Mouse (Mus musculus) frontal cortex, adult (tissue): ENCODE measurements around the gene Adap1.
A peak's percentile ranks its signal among the peaks of the same experiment; 100 is the strongest.

Source experiments
- ATAC-seq: cut with Nextera tagmentation; 2 replicates; pipeline ENCODE4 v1.9.2; 2017; ENCODE audit warnings: mild to moderate bottlenecking, moderate library complexity, mixed read lengths; ENCODE audit not compliant: low TSS enrichment

Gene Adap1

DNA sequence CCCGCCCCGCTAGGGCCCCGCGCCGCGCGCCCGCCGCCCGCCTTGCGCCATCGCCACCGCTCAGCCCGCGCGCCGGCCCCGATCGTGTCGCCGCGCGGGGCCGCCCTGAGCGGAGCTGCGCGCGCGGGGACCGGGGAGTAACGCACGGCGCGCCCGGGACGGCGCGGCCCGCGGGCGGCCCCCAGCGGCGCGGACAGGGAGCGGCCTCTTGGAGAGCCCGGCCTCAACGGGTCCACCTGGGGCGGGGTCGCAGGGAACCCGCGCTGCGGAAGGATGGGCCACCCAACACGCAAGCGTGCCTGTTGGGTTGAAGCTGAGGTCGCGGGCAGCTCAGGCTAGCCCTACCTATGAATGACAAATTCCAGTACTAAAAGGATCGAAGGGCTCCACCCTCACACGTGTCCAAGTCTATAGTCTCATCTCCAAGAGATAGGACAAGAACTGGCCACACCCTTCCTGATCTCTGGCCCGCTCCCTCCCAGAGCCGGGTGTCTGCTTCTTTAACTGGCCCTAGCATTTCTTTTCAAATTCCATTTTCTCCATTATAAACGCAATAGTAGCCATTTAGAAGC, at the start of gene Adap1:
Adap1 (minus strand) TSS at position 228 of the 572 bp plus-strand sequence.
- ATAC-seq = peak; percentile 46

DNA sequence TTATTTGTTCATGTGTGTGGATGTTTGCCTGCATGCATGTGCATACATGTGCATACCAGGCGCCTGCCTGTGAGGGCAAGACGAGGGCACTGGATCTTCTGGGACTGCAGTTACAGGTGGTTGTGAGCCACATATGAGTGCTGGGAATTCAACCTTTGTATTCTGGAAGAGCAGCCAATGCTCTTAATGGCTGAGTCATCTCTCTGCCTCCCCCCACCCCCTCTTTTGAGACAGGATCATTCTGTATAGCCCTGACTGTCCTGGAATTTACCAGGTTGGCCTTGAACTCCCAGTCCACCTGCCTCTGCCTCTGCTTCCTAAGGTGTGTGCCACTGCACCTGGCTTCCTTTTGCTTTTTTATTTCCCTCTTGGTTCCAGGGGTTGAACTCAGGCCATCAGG, 49.4 kb upstream of the Adap1 start:
- ATAC-seq = no peak

GRCm38 (mm10) chr5:139373889-139374444, 48.5 kb upstream of the Adap1 start:
- no peak for ATAC-seq

GRCm38 (mm10) chr5:139373126-139373525, 47.7 kb upstream of the Adap1 start:
- ATAC-seq = no peak

- ATAC-seq = peak; percentile 77
These were observed 46.4 kb upstream of the Adap1 start for GRCm38 (mm10) chr5:139371631-139372401.

GRCm38 (mm10) chr5:139371118-139371517, 45.7 kb upstream of the Adap1 start:
- no peak for ATAC-seq

- ATAC-seq = no peak
These were observed 44.9 kb upstream of the Adap1 start for GRCm38 (mm10) chr5:139370336-139370735.

DNA sequence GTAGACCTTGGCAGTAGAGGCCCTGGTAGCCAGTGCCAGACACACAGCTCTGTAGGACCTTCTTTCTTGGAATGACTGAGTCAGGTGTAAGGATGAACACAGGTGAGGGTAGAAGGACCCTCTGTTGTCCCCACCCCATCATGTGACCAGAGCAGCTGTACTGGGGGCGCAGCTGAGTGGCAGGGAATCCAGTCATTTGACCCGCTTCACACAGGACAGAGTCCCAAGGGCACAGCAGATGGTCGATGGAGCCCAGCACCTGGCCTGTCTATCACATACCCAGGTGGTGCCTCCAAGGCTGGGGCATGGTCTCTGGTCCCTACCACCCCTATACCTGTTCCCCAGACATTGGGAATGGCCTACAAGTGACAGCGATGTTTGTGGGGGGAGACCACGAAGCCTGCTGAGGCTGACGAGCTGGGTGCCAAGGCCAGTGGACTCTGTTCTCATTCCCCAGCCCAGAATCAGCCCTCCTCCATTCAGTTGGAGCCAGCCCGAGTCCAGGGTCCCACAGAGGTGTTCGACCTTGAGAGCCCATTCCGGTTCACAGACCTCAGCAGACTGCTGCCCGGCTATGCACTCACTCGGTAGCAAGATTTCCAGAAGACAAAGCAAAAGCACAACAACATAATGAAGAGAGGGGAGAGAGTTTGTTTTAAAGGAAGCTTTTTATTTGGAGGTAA, 43.4 kb upstream of the Adap1 start:
- ATAC-seq = no peak

GRCm38 (mm10) chr5:139367884-139368458, 42.5 kb upstream of the Adap1 start:
- ATAC-seq = peak; percentile 14; the same call in 1 of the 2 replicates

DNA sequence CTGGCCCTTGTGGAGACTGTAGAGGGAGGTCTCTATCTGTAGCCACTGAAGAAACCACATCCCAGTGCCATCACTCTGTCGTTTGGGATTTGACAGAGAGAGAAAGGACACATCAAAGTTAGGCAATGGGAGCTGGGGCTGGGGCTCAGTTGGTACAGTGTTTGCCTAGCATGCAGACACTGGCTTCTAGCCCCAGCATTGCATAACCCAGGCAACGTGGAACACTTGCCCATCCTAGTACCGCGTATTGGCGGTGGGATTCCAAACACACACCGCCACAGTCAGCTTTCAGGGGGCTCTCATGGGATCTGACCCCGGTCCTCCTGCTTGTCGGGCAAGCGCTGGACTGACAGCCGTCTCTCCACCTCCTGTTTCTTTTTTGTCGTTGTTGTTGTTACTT, 41.1 kb upstream of the Adap1 start:
- ATAC-seq = no peak

DNA sequence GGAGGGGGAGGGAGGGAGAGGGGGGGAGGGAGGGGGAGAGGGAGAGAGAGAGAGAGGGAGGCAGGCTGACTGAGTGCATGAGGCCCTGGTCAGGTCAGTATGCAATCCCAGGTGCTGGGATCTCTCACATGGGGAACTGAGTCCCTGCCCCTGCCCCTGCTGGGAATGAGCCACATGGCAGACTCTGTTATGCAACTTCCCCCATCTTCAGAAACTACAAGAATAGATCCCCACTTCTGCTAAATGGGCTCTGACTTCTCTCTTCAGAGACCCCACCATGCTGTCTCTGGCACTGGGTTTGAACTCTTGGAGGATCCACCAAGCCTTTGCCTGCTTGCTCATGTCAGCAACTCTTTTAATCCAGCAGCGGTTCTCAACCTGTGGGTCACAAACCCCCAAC, 40.4 kb upstream of the Adap1 start:
- ATAC-seq = no peak

DNA sequence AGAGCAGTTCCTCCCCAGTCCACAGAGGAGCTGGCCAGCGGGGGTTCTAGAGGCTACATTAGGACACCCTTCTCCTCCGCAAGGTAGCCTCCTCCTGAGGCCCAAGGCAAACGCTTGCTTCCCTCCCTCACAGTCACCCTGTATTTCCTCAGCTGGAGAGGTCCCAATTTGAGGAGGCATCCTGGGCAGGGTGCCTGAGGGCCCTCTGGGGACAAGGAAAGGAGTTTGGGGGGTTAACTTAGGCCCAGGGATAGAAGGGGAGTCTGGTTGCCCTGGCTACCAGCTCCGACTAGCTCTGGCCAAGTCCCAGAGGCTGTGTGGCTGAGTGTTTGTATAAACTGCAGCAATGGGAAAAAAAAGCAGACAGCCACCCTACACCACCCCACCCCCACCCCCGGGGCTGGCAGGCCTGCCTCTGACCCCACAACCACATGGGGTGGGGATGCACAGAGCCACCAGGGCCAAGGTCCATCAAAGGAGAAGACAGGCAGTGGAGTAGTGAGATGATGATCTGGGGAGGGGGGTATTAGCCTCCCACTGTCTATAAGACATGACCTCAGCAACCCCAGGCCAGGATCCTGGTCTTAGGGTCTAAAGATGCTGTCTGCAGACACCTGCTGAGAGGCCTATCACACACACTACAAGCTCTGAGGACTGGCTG, 39.6 kb upstream of the Adap1 start:
- 0 out of 2 replicates have a peak, but pooled peaks have one; percentile 14 for ATAC-seq

- ATAC-seq = peak; percentile 44
These were observed 39.0 kb upstream of the Adap1 start for GRCm38 (mm10) chr5:139364260-139364910.

DNA sequence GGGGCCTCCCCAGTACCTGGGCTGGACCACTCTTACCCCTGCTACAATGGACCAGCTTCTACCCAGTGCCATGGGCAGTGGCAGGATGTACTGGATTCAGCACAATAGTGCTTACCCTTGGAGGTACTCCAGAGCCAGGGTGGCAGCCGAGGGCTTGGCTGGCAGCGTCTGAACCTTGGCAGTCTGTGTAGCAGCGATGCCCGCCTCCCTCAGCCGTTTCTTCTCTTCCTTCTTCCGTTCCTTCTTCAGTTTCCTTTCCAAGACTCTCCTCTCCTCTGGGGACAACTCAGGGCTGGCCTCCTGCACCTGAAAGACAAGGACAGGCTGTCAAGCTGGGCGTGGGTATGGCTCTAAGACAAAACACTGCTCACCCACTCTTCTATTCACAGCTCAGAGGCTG, 38.4 kb upstream of the Adap1 start:
- ATAC-seq = no peak

DNA sequence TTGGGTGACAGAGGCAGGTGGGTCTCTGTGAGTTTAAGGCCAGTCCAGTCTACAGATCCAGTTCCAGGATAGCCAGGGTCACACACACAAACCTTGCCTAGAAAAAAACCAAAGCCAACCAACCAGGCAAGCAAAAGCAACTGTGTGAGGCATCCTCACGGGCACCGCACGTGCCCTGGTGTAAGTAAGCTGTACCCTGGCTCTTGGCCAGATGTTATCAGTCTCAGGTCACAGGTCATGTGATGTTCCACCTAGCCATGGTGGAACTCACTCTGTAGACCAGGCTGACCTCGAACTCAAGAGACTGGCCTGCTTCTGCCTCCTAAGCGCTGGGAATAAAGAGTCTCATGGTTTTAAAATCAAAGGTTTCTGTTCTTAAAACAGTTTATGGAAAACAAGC, 33.8 kb upstream of the Adap1 start:
- no peak for ATAC-seq

- ATAC-seq = peak; percentile 60; the same call in 1 of the 2 replicates
These were observed 33.2 kb upstream of the Adap1 start for GRCm38 (mm10) chr5:139358653-139359052.

- peak; percentile 58 for ATAC-seq
These were observed 29.9 kb upstream of the Adap1 start for GRCm38 (mm10) chr5:139355235-139355772.

DNA sequence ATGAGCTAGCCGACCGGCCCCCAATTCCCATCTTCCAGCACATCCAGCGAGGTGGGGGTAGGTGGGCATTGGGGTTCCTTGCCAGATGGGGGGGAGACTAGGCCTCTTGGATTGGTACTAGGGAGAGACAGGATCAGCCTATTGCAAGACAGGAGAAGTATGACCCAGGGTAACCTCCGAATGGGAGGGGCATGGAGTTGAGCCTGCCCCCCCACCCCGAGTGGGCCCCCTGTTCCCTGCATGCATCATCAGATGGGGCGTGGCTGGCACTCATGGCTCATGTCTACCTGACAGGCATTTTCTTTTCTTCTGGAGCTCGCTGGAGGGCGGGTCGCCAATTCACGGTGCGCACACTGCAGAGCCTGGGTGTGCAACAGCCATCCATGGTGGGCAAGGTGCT, 28.5 kb upstream of the Adap1 start:
- ATAC-seq = no peak

GRCm38 (mm10) chr5:139353496-139353895, 28.1 kb upstream of the Adap1 start:
- ATAC-seq = no peak

DNA sequence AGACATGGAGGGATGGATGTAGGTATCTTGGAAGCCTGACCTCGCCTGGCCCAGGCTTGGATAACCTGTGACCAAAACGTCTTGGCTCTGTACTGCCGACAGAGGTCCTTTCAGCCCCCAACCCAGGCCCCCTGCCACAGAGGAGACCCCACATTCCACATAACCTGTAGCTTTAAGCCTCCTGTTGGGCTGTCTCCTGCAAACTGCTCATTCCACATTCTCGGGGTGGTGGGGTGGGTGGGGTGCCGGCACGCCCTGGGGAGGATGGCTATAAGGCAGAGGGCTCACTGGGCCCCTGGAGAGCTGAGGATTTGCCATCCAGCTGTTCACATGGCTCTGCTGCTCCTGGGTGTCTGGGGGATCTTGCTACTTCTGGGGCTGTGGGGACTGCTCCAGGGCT, 26.9 kb upstream of the Adap1 start, which contains the start of gene Cyp2w1:
Cyp2w1 (plus strand) TSS at position 301 of the 400 bp plus-strand sequence.
- no peak for ATAC-seq

DNA sequence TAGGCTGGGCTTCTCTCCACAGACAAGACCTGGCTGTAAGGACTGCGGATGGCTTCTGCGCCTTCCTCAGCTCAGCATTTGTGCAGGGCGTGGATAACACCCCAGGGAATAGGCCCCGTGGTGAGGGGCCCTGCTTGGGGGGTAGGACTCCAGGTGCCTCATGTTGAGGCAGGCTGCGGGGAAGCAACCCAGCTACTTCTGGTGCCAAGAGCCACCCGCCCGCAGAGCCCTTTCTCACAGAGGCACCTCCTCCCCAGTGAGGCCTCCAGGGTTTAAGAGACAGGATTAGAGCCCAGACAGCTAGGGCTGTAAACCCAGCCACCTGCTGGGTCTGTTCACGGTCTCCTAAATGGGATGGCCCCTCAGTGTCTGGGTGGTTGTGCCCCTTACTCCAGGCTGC, 26.2 kb upstream of the Adap1 start:
- no peak for ATAC-seq
